Mouse (Mus musculus) left cerebral cortex, adult 9 months (tissue): ENCODE results near the gene Sf3a2.
"Not testable (repeated sequence)": the region's sequence is repeated elsewhere in the genome, so short reads cannot be mapped to it uniquely, and the experiment has no call there.

ENCODE experiments used
- DNase-seq, 2 experiments: peaks; one replicate each; pipeline ENCODE4 v3.0.0; 2022; ENCODE audit warnings: low spot score in 2 of 2

The Sf3a2 gene

GRCm38 (mm10) chr10:80824827-80825226, 26.8 kb downstream of the Sf3a2 start:
- no peak for DNase-seq

DNA sequence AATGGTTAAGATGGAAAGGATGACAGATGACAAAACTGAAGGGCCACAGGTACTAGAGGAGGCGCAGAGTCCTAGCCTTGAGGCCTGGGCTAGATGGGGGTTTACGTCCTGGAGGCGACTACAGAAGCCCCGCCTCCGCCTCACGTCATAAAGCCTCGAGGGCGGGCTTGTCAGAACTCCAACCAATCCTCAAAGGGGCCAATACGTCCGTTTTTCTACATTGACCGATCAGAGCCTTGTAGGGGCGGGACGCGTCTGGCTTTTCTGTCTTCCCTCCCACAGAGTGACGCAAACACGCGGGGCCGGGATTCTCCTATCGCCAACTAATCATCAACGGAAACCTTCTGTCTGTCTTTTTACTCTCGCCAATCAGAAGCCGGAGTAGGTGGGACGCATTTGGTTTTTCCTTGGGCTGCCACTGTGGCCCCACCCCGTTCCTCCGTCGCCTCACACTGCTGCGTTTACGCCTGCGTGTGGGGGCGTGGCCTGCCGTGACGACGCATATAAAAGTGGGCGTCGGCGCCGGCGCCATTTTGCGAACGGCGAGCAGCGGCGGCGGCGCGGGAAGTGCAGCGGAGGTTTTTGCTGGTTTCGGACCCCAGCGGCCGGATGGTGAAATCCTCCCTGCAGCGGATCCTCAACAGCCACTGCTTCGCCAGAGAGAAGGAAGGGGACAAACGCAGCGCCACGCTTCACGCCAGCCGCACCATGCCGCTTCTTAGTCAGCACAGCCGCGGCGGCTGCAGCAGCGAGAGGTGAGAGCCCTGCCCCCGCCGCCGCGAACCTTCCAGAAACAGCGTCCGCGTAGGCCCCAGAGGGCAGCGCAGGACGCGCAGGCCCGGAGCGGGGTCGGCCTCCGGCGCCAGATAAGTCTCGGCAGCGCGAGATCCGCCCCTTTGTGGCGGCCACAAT, 28.4 kb downstream of the Sf3a2 start, which contains the start of gene Oaz1:
Oaz1 (plus strand) TSS at position 506 of the 912 bp plus-strand sequence.
- peak; percentile 100 for DNase-seq

- no peak for DNase-seq
Observed at GRCm38 (mm10) chr10:80827063-80827869, 29.3 kb downstream of the Sf3a2 start.

- DNase-seq: no peak
Observed at GRCm38 (mm10) chr10:80827870-80828420, 29.9 kb downstream of the Sf3a2 start.

GRCm38 (mm10) chr10:80828587-80828986, 30.6 kb downstream of the Sf3a2 start:
- DNase-seq: not testable (repeated sequence)

DNA sequence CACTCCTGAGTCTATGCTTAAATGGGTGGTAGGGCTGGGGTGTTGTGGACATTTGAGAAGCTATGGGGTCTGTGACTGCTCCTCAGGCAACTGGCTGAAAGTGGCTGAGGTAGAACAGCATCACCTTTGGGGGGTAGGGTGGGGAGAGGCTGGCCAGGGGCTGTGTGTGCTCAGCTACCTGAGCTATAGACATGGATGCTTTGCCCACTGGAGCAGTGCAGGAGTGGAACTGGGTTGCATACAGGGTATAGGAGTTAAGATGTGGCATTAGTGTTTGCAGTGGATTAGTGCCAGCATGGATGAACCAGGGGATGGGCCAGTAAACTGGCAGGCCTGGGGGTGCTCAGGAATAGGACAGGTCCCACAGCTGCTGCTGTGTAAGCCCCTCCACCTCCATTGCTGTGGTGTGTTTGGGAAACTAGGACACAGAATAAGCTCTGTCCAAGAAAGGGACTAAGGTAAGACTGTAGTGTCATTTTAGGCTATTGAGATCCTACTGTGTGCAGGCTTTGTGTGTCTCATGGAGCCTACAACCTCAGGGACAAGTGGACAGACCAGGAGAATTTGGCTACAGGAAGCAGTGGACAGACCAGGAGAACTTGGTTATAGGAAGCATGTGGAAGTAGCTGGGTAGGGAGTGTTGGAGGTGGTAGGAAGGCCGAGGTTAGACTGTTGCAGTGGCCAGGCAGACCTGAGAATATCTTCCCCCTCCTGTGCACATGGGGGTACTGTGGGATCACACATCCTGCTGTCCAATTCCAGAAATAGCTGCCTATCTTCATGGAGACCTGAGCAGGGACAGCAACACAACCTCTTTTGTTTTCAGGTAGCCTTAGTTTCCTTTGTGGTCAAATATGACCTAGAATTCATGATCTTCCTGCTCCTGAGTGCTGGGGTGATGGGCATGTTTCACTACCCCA, 31.6 kb downstream of the Sf3a2 start:
- DNase-seq: no peak

- no peak for DNase-seq
Observed at GRCm38 (mm10) chr10:80831136-80831535, 33.1 kb downstream of the Sf3a2 start.

- no peak for DNase-seq
Observed at GRCm38 (mm10) chr10:80832818-80833217, 34.8 kb downstream of the Sf3a2 start.

DNA sequence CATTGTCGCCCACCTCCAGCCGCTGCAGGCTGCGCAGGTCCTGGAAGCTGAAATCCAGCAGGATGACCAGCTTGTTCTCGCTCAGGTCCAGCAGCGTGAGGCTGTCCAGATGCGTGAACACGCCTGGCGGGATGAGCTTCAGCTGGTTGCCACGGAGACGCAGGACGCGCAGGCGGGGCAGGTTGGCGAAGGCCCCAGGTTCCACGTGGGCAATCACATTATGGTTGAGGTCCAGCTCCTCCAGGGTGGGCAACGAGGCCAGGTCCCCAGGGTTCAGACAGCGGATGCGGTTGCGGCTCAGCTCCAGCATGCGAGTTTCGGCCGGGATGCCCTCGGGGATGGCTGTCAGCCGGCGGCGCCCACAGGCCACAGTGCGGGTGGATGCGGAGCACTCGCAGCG, 37.6 kb downstream of the Sf3a2 start:
- DNase-seq: no peak

DNA sequence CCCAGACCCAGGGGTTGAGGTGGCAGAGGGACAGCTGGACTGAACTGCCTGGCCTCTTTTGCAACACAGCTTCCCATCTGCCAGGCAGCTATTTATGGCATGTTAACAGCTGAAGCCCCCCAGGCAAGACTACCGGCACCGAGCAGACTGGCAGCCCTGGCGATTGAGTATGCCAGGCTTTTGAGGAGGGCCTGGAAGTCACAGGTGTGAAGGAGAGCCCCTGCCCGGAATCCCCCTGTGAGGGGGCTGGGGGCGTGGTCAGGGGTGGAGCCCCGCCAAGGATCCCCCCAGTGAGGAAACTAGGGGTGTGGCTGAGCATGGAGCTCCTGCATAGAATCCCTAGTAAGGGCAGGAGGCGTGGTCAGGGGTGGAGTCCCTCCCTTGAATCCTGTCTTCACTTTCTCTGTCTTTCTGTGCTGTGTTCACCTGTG, 39.0 kb downstream of the Sf3a2 start:
- DNase-seq: no peak

DNA sequence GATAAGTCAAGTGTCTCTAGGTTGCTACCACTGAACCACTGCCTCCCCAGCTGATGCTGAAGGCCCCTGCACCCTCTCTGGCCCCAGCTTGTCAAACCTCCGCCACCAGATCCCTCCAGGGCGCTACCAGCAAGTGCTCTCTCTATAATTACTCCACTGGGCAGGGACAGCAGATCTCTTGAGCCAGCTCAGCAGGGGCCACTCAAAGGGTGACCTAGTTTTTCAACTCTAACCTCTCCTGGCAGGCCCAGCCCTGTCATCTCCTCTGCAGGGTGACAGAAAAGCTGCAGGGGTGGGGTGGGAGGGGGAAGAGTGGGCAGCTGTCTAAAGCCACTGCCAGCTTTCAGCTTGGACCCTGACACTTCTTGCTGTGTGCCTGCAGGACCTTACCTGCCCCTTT, 39.8 kb downstream of the Sf3a2 start:
- DNase-seq: no peak

GRCm38 (mm10) chr10:80838346-80838912, 40.4 kb downstream of the Sf3a2 start:
- no peak for DNase-seq

GRCm38 (mm10) chr10:80839848-80840247, 41.9 kb downstream of the Sf3a2 start:
- no peak for DNase-seq

GRCm38 (mm10) chr10:80841685-80842084, 43.7 kb downstream of the Sf3a2 start:
- DNase-seq: no peak

DNA sequence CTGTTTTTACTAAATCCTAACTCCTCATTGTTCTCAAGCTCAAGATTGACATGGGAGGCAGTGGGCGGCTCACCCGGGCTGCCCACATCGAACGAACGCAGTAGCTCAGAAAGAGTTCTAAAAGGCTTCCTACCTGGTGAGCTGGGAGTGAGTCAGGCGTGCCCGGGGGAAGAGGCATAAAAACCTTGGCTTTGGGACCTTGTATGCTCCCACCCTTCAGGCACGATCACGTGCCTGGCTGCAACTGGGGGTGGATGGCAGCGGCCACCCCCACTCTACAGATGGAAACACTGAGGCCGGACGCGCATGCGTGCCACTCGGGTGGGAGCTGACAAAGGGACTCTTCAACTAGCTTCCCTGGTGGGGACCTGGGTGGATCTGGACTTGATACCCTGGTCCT, 44.3 kb downstream of the Sf3a2 start:
- peak; percentile 51 to 63 for DNase-seq

- no peak for DNase-seq
Observed at GRCm38 (mm10) chr10:80843087-80843930, 45.3 kb downstream of the Sf3a2 start.

GRCm38 (mm10) chr10:80843931-80844547, 46.0 kb downstream of the Sf3a2 start, which contains the start of gene Lingo3:
TSS of gene Lingo3 (minus strand) at chr10:80844039.
- peak in 1 of 2 experiments; percentile 52 for DNase-seq

DNA sequence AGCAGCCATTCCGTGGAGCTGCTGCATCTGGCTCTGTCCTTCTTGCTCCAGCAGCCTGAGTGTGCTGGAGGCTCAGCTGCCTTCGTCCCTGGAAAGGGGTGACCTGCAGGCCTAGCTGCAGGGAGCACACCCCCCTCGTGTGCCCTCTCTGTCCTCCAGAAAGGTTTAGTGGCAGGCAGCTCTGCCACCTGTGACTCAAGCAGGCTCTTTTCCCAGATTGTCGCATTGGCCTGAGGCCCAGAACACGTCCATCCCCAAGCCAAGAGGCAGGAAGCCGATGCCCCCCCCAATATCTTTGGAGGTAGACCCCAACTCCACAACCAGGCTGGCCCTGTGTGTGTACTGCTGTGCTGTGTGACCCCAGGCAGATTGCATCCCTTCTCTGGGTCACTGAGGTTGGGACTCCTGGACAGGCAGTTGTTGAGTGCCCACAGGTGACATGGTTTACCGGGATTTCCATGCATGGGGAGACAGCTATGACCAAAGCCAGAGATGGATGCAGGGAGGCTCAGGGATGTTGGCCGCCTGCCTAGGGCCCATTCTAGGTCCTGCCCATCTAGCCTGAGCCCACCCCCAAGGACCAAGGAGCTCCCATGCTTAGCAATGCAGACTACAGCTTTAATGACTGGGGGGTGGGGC, 47.2 kb downstream of the Sf3a2 start:
- DNase-seq: no peak

DNA sequence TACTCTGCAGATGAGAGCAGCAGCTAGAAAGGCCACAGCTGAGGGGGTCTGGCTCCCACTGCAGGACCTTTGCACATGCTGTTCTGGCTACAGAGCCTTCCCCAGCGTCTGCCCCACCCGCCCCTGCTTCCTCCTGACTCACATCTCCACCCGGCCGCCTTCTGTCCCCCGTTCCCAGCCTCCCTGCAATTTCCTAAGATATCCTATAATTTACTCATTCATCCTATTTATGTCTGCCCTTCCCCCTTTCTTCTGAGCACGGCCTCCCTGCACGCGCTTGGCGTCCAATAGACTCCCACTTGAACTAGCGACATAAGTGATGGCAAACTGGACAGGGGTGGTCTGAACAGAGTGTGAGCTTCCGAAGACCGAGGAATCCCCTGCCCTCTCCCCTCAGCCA, 47.7 kb downstream of the Sf3a2 start:
- peak in 1 of 2 experiments; percentile 67 for DNase-seq
